Mouse (Mus musculus) CH12.LX (cell line): ENCODE data around the gene 1700069L16Rik. TPM values are rescaled to one million over a fixed set of nuclear protein-coding genes. Genes with fewer than 3 reads are reported as not detected.

Source experiments
- DNase-seq: peaks from one replicate; pipeline ENCODE4 v3.0.0-alpha.2; 2013; ENCODE audit errors: extremely low read depth
- H3K27ac ChIP-seq: 2 replicates; pipeline ENCODE4 v1.5.1; 2012; ENCODE audit warnings: low read depth, mild to moderate bottlenecking, control low read depth, moderate library complexity; ENCODE audit not compliant: insufficient read depth
- H3K27me3 ChIP-seq: replicated peaks from 2 replicates; pipeline ENCODE3; 2012; ENCODE audit warnings: inconsistent platforms
- H3K36me3 ChIP-seq, 2 experiments: replicated peaks in 1 of 2; 2 replicates each; pipeline versions ENCODE3 to v1.6.1; 2012; ENCODE audit warnings: inconsistent platforms in 1 of 2, low read length in 1 of 2, mild to moderate bottlenecking in 1 of 2, mixed read lengths in 1 of 2, moderate library complexity in 1 of 2; ENCODE audit not compliant: control insufficient read depth in 1 of 2, insufficient read depth in 1 of 2
- H3K4me1 ChIP-seq, 2 experiments: 2 replicates each; pipeline ENCODE4 v1.6.1; 2012; ENCODE audit warnings: inconsistent platforms in 1 of 2, moderate library complexity in 1 of 2; ENCODE audit not compliant: insufficient read depth in 2 of 2, control insufficient read depth in 1 of 2
- H3K4me2 ChIP-seq: 2 replicates; pipeline ENCODE4 v1.6.1; 2012; ENCODE audit warnings: low read depth, mild to moderate bottlenecking, control low read depth; ENCODE audit not compliant: poor library complexity, insufficient read depth, severe bottlenecking
- H3K4me3 ChIP-seq, 3 experiments: fragments of 150-350 bp in 1 of 3; sonication (generic) in 1 of 3; replicated peaks in 1 of 3; 2 replicates each; pipeline versions ENCODE3 to v1.5.1; 2011 to 2012; ENCODE audit warnings: low read depth in 2 of 3, low read length in 2 of 3, mild to moderate bottlenecking in 2 of 3, moderate library complexity in 2 of 3, control low read depth in 1 of 3, improper control_type of control experiment in 1 of 3, inconsistent platforms in 1 of 3, mixed read lengths in 1 of 3; ENCODE audit not compliant: poor library complexity in 1 of 3
- H3K79me2 ChIP-seq: replicated peaks from 2 replicates; pipeline ENCODE4 v1.6.1; 2012; ENCODE audit warnings: mild to moderate bottlenecking, moderate library complexity; ENCODE audit not compliant: control insufficient read depth, poor library complexity, insufficient read depth, severe bottlenecking; ENCODE audit errors: extremely low read depth
- H3K9ac ChIP-seq: 2 replicates; pipeline ENCODE4 v1.6.1; 2012; ENCODE audit warnings: low read depth, mild to moderate bottlenecking, control low read depth, moderate library complexity; ENCODE audit not compliant: insufficient read depth
- H3K9me3 ChIP-seq: replicated peaks from 2 replicates; pipeline ENCODE3; 2012; ENCODE audit warnings: low read length, inconsistent platforms, mixed read lengths
- BHLHE40 ChIP-seq: IDR thresholded peaks from 2 replicates; pipeline ENCODE4 v1.6.1; 2011; ENCODE audit warnings: mild to moderate bottlenecking, low read depth, low read length, improper control_type of control experiment
- CHD1 ChIP-seq: IDR thresholded peaks from 2 replicates; pipeline ENCODE4 v1.6.1; 2012; ENCODE audit warnings: low read depth, low read length, improper control_type of control experiment, inconsistent platforms
- CHD2 ChIP-seq: IDR thresholded peaks from 2 replicates; pipeline ENCODE4 v1.6.1; 2011; ENCODE audit warnings: low read length, improper control_type of control experiment
- CTCF ChIP-seq, 2 experiments: IDR thresholded peaks in 1 of 2; conservative IDR thresholded peaks in 1 of 2; 2 replicates each; pipeline ENCODE4 v1.5.1; 2011 to 2012; ENCODE audit warnings: low read depth in 2 of 2, low read length in 2 of 2, improper control_type of control experiment in 1 of 2, inconsistent platforms in 1 of 2, mild to moderate bottlenecking in 1 of 2, moderate library complexity in 1 of 2
- ELF1 ChIP-seq: IDR thresholded peaks from 2 replicates; pipeline ENCODE4 v1.6.1; 2014; ENCODE audit warnings: low read depth, mild to moderate bottlenecking, inconsistent platforms, low read length, improper control_type of control experiment
- EP300 ChIP-seq: IDR thresholded peaks from 2 replicates; pipeline ENCODE4 v1.6.1; 2011; ENCODE audit warnings: low read length, improper control_type of control experiment
- ETS1 ChIP-seq: conservative IDR thresholded peaks from 2 replicates; pipeline ENCODE4 v1.6.1; 2012; ENCODE audit warnings: low read depth, mild to moderate bottlenecking, inconsistent platforms, low read length, improper control_type of control experiment, moderate library complexity
- GABPA ChIP-seq: IDR thresholded peaks from 2 replicates; pipeline ENCODE4 v1.6.1; 2012; ENCODE audit warnings: low read depth, low read length, improper control_type of control experiment, inconsistent platforms; ENCODE audit not compliant: insufficient replicate concordance
- HCFC1 ChIP-seq: IDR thresholded peaks from 2 replicates; pipeline ENCODE4 v1.6.1; 2012; ENCODE audit warnings: low read depth, mild to moderate bottlenecking, inconsistent platforms, low read length, improper control_type of control experiment
- IRF4 ChIP-seq: IDR thresholded peaks from 2 replicates; pipeline ENCODE4 v1.6.1; 2014; ENCODE audit warnings: low read depth, mild to moderate bottlenecking, inconsistent platforms, low read length, improper control_type of control experiment
- JUN ChIP-seq: IDR thresholded peaks from 2 replicates; pipeline ENCODE4 v1.6.1; 2011; ENCODE audit warnings: low read depth, mild to moderate bottlenecking, low read length, improper control_type of control experiment, moderate library complexity; ENCODE audit not compliant: insufficient read depth
- JUND ChIP-seq: conservative IDR thresholded peaks from 2 replicates; pipeline ENCODE4 v1.6.1; 2011; ENCODE audit warnings: low read depth, low read length, improper control_type of control experiment
- KAT2A ChIP-seq: IDR thresholded peaks from 2 replicates; pipeline ENCODE4 v1.6.1; 2012; ENCODE audit warnings: low read length, improper control_type of control experiment, inconsistent platforms; ENCODE audit not compliant: insufficient replicate concordance
- MAFK ChIP-seq: IDR thresholded peaks from 2 replicates; pipeline ENCODE4 v1.6.1; 2011; ENCODE audit warnings: low read length, improper control_type of control experiment; ENCODE audit not compliant: insufficient replicate concordance
- MAX ChIP-seq: IDR thresholded peaks from 2 replicates; pipeline ENCODE4 v1.6.1; 2011; ENCODE audit warnings: low read length, improper control_type of control experiment
- MAZ ChIP-seq: IDR thresholded peaks from 2 replicates; pipeline ENCODE4 v1.6.1; 2012; ENCODE audit warnings: low read depth, mild to moderate bottlenecking, inconsistent platforms, low read length, improper control_type of control experiment, moderate library complexity
- MXI1 ChIP-seq: IDR thresholded peaks from 2 replicates; pipeline ENCODE4 v1.6.1; 2011; ENCODE audit warnings: mild to moderate bottlenecking, low read depth, low read length, improper control_type of control experiment
- MYC ChIP-seq: IDR thresholded peaks from 2 replicates; pipeline ENCODE4 v1.6.1; 2011; ENCODE audit warnings: low read depth, mild to moderate bottlenecking, improper control_type of control experiment, low read length
- NRF1 ChIP-seq: IDR thresholded peaks from 2 replicates; pipeline ENCODE4 v1.6.1; 2014; ENCODE audit warnings: low read depth, mild to moderate bottlenecking, inconsistent platforms, low read length, improper control_type of control experiment, moderate library complexity
- PAX5 ChIP-seq: IDR thresholded peaks from 2 replicates; pipeline ENCODE4 v1.6.1; 2012; ENCODE audit warnings: low read length, inconsistent platforms, mixed read lengths
- POLR2A ChIP-seq: IDR thresholded peaks from 2 replicates; pipeline ENCODE4 v1.6.1; 2011; ENCODE audit warnings: low read depth, mild to moderate bottlenecking, improper control_type of control experiment, low read length
- POLR2AphosphoS2 ChIP-seq: IDR thresholded peaks from 2 replicates; pipeline ENCODE4 v1.6.1; 2011; ENCODE audit warnings: low read depth, low read length, improper control_type of control experiment
- RAD21 ChIP-seq: IDR thresholded peaks from 2 replicates; pipeline ENCODE4 v1.6.1; 2011; ENCODE audit warnings: low read depth, mild to moderate bottlenecking, low read length, improper control_type of control experiment, moderate library complexity
- RCOR1 ChIP-seq: conservative IDR thresholded peaks from 2 replicates; pipeline ENCODE4 v1.6.1; 2012; ENCODE audit warnings: low read depth, mild to moderate bottlenecking, inconsistent platforms, low read length, improper control_type of control experiment
- SMC3 ChIP-seq: IDR thresholded peaks from 2 replicates; pipeline ENCODE4 v1.6.1; 2011; ENCODE audit warnings: low read depth, low read length, improper control_type of control experiment
- TBP ChIP-seq: conservative IDR thresholded peaks from 2 replicates; pipeline ENCODE4 v1.6.1; 2011; ENCODE audit warnings: low read depth, low read length, improper control_type of control experiment
- TCF12 ChIP-seq: IDR thresholded peaks from 2 replicates; pipeline ENCODE4 v1.6.1; 2014; ENCODE audit warnings: low read depth, mild to moderate bottlenecking, inconsistent platforms, low read length, improper control_type of control experiment
- UBTF ChIP-seq: IDR thresholded peaks from 2 replicates; pipeline ENCODE4 v1.6.1; 2012; ENCODE audit warnings: low read depth, mild to moderate bottlenecking, inconsistent platforms, low read length, improper control_type of control experiment, moderate library complexity
- USF1 ChIP-seq: IDR thresholded peaks from 2 replicates; pipeline ENCODE4 v1.6.1; 2014; ENCODE audit warnings: low read depth, mild to moderate bottlenecking, inconsistent platforms, low read length, improper control_type of control experiment
- USF2 ChIP-seq: conservative IDR thresholded peaks from 2 replicates; pipeline ENCODE4 v1.6.1; 2011; ENCODE audit warnings: low read depth, low read length, improper control_type of control experiment
- ZC3H11A ChIP-seq: IDR thresholded peaks from 2 replicates; pipeline ENCODE4 v1.6.1; 2012; ENCODE audit warnings: low read depth, mild to moderate bottlenecking, inconsistent platforms, low read length, improper control_type of control experiment
- ZKSCAN1 ChIP-seq: IDR thresholded peaks from 2 replicates; pipeline ENCODE4 v1.6.1; 2012; ENCODE audit warnings: low read depth, inconsistent platforms, low read length, improper control_type of control experiment, borderline replicate concordance
- ZMIZ1 ChIP-seq: IDR thresholded peaks from 2 replicates; pipeline ENCODE4 v1.6.1; 2012; ENCODE audit warnings: low read depth, mild to moderate bottlenecking, inconsistent platforms, low read length, improper control_type of control experiment
- ZNF384 ChIP-seq: IDR thresholded peaks from 2 replicates; pipeline ENCODE4 v1.6.1; 2012; ENCODE audit warnings: low read depth, low read length, improper control_type of control experiment, inconsistent platforms
- dilution Hi-C: fragments of 300-500 bp; cut with MboI; formaldehyde crosslinking; loops from 2 replicates; pipeline ENCODE4 v1.14.3; 2020; ENCODE audit warnings: low sequenced_read_pairs; ENCODE audit not compliant: extremely low pct_unique_long_range_greater_than_20kb, extremely low pct_ligation_motif_present
- in situ Hi-C: fragments of 300-500 bp; cut with MboI; formaldehyde crosslinking; loops from 3 replicates; pipeline ENCODE4 v1.14.3; 2019; ENCODE audit warnings: low sequenced_read_pairs, low pct_ligation_motif_present, low pct_unique_long_range_greater_than_20kb, mixed read lengths
- polyA plus RNA-seq: library from polyadenylated mRNA; unstranded; fragments of >175 nt; gene quantifications from 2 replicates; pipeline ENCODE4 v1.2.1, GENCODE M21; 2012; ENCODE audit warnings: low read depth; ENCODE audit not compliant: insufficient read length
- total RNA-seq, 2 experiments: library from RNA; depleted of rRNA; stranded (reverse); fragments of 300-350 nt in 1 of 2; fragments of >200 nt in 1 of 2; gene quantifications; 2 replicates each; pipeline ENCODE4 v1.2.3; 2012 to 2014

The 1700069L16Rik gene
- total and polyA plus RNA-seq, 3 experiments = not detected

GRCm38 (mm10) chr5:113772450-113772895, 47.9 kb upstream of the 1700069L16Rik start, which contains the start of the genes Sart3 and Iscu (continued):
- peak; percentile 86 for TF ChIP-seq HCFC1
- TF ChIP-seq ZKSCAN1 = no peak
- peak; percentile 92 for TF ChIP-seq NRF1
- peak; percentile 56 for TF ChIP-seq ETS1
- TF ChIP-seq ZNF384 = peak; percentile 83
- TF ChIP-seq SMC3 = no peak
- no peak for TF ChIP-seq POLR2AphosphoS2
- no peak for TF ChIP-seq CHD2
- no peak for TF ChIP-seq CTCF (conservative IDR thresholded peaks at IDR 0.05 in 1 of 2, IDR thresholded peaks at IDR 0.05 in 1 of 2; ENCODE audit: low read depth in 2 of 2, low read length in 2 of 2)
- TF ChIP-seq IRF4 = peak; percentile 55; the same call in 1 of the 2 replicates
- TF ChIP-seq MAFK = no peak
- no peak for TF ChIP-seq USF1
- TF ChIP-seq USF2 = peak; percentile 4; the same call in 1 of the 2 replicates
- TF ChIP-seq JUN = no peak
- peak; percentile 77; the same call in 1 of the 2 replicates for TF ChIP-seq MYC
- TF ChIP-seq RCOR1 = no peak
- peak; percentile 61; the same call in 1 of the 2 replicates for TF ChIP-seq TBP
- TF ChIP-seq PAX5 = no peak
- TF ChIP-seq UBTF = peak; percentile 57; the same call in 1 of the 2 replicates
- TF ChIP-seq MAZ = no peak
- TF ChIP-seq, all 38 proteins: peak for 21

- Histone ChIP-seq H3K36me3 (peaks cover 38 to 53% of the 10 kb centered on the region in 2 experiments), H3K27me3 (no peaks in the 10 kb centered on the region), H3K27ac (peak overlapping the region; percentile 82), H3K4me1 (peaks cover 35 to 67% of the 10 kb centered on the region in 2 experiments), H3K9ac (peak overlapping the region; percentile 92), H3K79me2 (peaks cover 63% of the 10 kb centered on the region), H3K4me2 (peak overlapping the region; percentile 94), H3K9me3 (no peaks in the 10 kb centered on the region), H3K4me3 (peak overlapping the region; percentile 90 to 100 (median 98))
- dilution Hi-C loops (no loop called here), in situ Hi-C loops (loop anchor here (10.0 kb wide), 1 partner anchor 63 kb away; the partner anchor contains the start of gene Selplg)
- peak; percentile 90 for DNase-seq
- TF ChIP-seq NRF1 (peak; percentile 70), GABPA (peak; percentile 5; the same call in 1 of the 2 replicates), EP300 (0 out of 2 replicates have a peak, but pooled peaks have one; percentile 30), ELF1 (peak; percentile 89), RCOR1 (peak; percentile 87), ZKSCAN1 (no peak), TCF12 (0 out of 2 replicates have a peak, but pooled peaks have one; percentile 23), KAT2A (peak; percentile 87; the same call in 1 of the 2 replicates), USF1 (no peak), MAZ (peak; percentile 69; the same call in 1 of the 2 replicates), IRF4 (no peak; the same call in 1 of the 2 replicates), ZMIZ1 (no peak; the same call in 1 of the 2 replicates), CHD1 (peak; percentile 57; the same call in 1 of the 2 replicates), JUND (no peak), MXI1 (no peak), MAX (peak; percentile 100), BHLHE40 (peak; percentile 78), ZC3H11A (no peak), RAD21 (no peak), UBTF (no peak), POLR2A (peak; percentile 81)
Observed at GRCm38 (mm10) chr5:113771213-113772162, 46.9 kb upstream of the 1700069L16Rik start.
